Mouse (Mus musculus) gastrocnemius, postnatal 25 days (tissue): ENCODE data around the gene Zfp97. TPM values are rescaled to one million over a fixed set of nuclear protein-coding genes. Genes with fewer than 3 reads are reported as not detected.
"Not testable (repeated sequence)": the region's sequence is repeated elsewhere in the genome, so short reads cannot be mapped to it uniquely, and the experiment has no call there.

Experiments used
- DNase-seq: peaks from one replicate; pipeline ENCODE4 v3.0.0; 2022
- long read RNA-seq, 2 experiments: library from polyadenylated mRNA; stranded (forward); transcript quantifications; one replicate each; pipeline ENCODE4 v2.0.0; 2021
- total RNA-seq, 2 experiments: library from RNA; stranded (reverse); gene quantifications; 1 replicate in 1 of 2; 2 replicates in 1 of 2; pipeline ENCODE4 v1.2.3; 2021

Gene Zfp97
- 1 to 10 TPM; 2.4 to 2.5 TPM for total RNA-seq
- long read RNA-seq, experiment 1, partial matches to known transcripts: 0 of 13 reads
- long read RNA-seq, experiment 1, other reads (novel, unspliced or antisense): 13 of 13 reads
- long read RNA-seq, experiment 2, partial matches to known transcripts: 0 of 11 reads
- long read RNA-seq, experiment 2, other reads (novel, unspliced or antisense): 10 of 11 reads

- DNase-seq: not testable (repeated sequence)
These were observed at the start of gene Zfp97 for GRCm38 (mm10) chr17:17120830-17121502. TSS of gene Zfp97 (plus strand) at chr17:17121415.

- not testable (repeated sequence) for DNase-seq
These were observed 57.7 kb downstream of the Zfp97 start for GRCm38 (mm10) chr17:17178757-17179413.

- DNase-seq: not testable (repeated sequence)
These were observed 73.5 kb downstream of the Zfp97 start for GRCm38 (mm10) chr17:17194761-17195160.

DNA sequence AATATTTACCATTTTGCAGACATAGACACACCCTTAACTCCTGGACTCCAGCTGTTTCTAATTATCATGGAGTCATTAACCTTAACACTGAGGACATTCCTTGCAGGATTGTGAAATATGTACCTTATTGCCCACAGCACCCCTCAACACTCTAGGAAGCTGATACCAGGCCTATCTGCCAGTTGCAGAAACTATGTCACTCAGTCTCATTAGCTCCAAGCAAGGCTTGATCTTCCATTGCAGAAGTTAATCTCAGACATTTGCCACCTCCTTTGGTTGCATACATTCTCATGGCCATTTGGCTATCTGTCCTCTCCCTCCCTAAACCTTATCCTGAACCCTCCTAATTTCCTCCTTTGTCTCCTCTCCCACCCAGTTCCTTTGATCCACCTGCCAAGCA is 74.0 kb downstream of the Zfp97 start:
- no peak for DNase-seq

DNA sequence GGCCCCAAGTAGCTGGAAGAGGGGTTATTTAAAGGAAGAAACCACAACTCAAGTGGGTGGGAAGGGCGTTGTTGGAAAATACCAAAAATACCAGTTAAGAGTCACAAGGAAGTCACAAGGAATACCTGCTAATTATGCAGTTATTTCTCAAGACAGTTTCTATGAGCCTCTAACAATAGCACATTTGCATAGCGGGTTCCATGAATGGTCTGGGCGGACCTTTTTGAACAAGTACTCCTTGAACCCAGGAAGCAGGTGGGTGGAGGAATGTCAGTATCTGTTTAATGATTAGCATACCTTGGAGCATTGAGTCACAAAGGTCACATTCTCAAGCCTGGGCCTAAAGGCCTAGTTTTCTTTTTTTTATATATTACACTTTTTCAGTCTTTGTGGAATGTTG is 74.9 kb downstream of the Zfp97 start:
- DNase-seq: not testable (repeated sequence)

Other genes starting within 250 kb of the Zfp97 start
- gene Zfp960, start 57.3 kb upstream of the Zfp97 start, total RNA-seq: 1 to 10 TPM; 4.9 to 5.2 TPM